Mouse (Mus musculus) spleen, adult 12 weeks (tissue): ENCODE results near the gene Ptprcap.
"Not testable (repeated sequence)": the region's sequence is repeated elsewhere in the genome, so short reads cannot be mapped to it uniquely, and the experiment has no call there.

ENCODE experiments used
- DNase-seq: peaks from one replicate; pipeline ENCODE4 v3.0.0; 2022; ENCODE audit warnings: low spot score

The Ptprcap gene

GRCm38 (mm10) chr19:4153232-4153654, at the start of gene Ptprcap:
Gene Ptprcap, plus strand, starts transcription at chr19:4153604.
- DNase-seq: no peak

- no peak for DNase-seq
These were observed 49.6 kb upstream of the Ptprcap start for GRCm38 (mm10) chr19:4103792-4104191.

- DNase-seq: no peak
These were observed 48.7 kb upstream of the Ptprcap start for GRCm38 (mm10) chr19:4104675-4105194.

GRCm38 (mm10) chr19:4106654-4107053, 46.8 kb upstream of the Ptprcap start:
- DNase-seq: no peak

- no peak for DNase-seq
These were observed 44.9 kb upstream of the Ptprcap start for GRCm38 (mm10) chr19:4108535-4108934.

DNA sequence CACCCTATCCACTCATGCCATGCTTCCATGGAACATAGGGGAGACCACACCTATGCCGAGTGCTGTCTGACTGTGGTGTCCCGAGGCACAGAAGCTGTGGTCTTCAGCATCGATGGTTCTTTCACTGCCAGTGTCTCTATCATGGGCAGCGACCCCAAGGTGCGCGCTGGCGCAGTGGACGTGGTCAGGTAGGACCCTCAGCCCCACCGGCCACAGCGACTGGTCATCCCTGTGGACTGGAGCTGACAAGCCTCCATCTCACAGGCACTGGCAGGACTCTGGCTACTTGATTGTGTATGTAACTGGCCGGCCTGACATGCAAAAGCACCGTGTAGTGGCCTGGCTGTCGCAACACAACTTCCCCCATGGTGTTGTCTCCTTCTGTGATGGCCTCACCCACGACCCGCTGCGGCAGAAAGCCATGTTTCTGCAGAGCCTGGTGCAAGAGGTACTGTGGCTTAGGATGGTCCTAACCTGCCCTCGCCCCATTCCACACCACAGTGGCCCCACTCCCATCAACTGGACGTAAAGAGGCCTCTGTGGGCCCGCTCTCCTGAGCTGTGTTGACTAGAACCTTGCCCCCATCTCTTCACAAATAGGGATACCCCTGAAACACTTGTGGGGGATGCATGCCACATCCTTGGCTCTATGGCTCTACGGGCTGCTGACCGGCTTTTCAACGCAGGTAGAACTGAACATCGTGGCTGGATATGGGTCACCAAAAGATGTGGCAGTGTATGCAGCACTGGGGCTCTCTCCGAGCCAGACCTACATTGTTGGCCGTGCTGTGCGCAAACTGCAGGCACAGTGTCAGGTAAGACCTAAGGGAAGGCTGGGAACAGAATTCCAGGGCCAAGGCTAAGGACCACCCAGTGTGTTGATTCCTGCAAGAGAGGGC, 41.1 kb upstream of the Ptprcap start:
- DNase-seq: no peak

- peak; percentile 85 for DNase-seq
These were observed 40.1 kb upstream of the Ptprcap start for GRCm38 (mm10) chr19:4113186-4113805.

DNA sequence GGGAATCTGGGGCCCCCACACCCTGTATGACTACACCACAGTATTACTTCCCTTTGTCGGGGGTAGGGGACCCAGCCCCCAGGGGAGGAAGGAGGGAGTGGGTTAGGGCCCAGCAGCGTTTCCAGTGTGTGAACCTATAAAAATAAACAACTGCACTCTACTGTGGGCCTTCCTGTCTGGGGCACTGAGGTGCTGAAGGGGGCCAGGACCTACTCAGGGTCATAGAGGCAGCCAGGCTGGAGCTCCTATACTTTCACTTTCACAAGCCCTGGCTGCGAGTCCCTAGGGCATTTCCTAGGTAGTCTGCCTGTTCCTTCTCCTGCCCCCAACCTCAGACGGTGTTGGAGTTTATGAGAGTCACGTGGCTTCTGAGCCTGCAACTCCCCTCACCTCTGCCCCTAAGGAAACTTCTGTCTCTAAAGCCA, 39.6 kb upstream of the Ptprcap start:
- peak; percentile 53 for DNase-seq

DNA sequence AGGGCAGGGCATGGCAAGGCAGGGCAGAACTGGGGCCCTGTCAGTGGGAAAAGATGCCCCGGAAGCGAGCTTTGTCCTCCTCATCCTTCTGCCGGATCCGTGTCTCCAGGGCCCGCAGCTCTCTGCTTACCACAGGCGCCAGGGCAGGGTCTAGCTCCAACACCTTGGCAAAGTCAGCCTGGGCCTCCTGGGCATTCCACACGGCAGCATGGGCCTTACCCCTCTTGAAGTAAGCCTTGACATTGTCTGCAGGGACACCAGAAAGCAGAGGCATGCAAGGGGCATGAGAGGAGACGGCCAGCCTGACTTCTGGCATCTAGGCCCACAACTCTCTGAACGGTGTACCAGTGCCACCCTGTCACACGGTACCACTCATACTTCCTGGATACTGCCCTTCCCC, 38.9 kb upstream of the Ptprcap start:
- DNase-seq: no peak

- no peak for DNase-seq
These were observed 38.3 kb upstream of the Ptprcap start for GRCm38 (mm10) chr19:4115144-4115543.

DNA sequence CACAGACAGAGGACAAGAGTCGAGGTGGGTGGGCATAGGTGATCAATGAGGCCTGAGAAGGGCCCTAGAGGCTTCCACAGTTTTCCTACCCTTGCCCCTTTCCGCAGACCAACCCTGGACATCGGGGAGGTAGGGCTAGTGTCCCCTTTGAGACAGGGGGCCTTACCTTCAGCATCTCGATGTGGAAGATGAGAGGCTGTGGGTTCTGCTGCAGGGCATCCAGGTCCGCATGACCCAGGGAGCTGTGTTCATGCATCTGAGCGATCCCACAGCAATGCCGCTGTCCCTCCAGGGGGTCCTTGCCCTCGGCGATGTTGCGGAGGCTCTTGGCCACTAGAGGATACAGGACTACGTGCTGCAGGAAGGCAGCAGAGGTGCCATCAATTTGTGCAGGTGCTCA, 37.6 kb upstream of the Ptprcap start:
- no peak for DNase-seq

DNA sequence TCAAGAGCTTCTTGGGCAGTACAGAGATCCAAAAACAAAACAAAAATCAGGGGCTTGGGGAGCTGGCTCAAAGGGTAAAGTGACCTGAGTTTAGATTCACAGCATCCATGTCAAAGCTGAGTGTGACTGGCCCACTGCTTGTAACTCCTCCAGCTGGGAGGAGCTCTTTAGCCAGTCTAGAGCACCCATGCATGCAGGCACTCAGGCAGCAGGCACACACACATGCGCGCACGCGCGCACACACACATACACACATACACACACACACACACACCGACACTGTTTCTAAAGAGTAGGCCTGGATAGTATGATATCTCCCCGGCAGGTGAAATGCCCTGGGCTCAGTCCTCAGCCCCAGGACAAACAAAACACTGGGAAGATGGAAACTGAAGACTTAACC, 36.4 kb upstream of the Ptprcap start:
- no peak for DNase-seq

- no peak for DNase-seq
These were observed 35.1 kb upstream of the Ptprcap start for GRCm38 (mm10) chr19:4118350-4118749.

DNA sequence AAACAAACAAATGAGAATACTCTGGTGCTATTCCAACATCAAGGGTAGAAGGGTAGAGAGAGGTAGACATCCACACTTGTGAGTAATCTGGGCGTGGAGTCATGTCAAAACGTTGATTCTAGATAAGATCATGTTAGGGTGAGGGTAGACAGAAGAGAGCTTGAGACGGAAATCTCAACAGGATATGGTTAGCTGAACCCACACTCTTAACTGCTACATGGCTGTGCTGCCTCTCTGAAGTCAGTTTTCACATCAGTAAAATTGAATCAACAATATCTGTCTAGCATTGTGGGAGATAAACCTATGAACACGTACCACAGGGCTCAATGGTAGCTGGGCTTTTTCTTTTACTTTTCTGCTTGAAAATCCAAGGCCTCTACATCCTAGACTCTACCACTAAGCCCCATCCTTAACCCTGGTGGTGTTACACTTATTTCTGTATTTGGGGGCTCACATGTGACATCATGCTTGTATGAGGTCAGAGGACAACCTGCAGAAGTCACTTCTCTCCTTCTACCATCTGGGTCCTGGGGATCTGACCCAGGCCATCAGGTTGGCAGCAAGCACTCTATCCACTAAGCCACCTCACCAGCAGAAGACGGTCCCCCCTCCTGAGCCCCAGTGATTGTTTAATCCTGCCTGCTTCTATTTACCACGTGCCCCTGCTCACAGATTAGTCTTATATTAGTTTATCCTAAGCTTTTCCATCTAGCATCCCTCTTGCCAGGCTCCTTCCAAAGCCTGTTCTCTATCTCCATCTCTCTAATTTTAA, 33.5 kb upstream of the Ptprcap start:
- DNase-seq: no peak

DNA sequence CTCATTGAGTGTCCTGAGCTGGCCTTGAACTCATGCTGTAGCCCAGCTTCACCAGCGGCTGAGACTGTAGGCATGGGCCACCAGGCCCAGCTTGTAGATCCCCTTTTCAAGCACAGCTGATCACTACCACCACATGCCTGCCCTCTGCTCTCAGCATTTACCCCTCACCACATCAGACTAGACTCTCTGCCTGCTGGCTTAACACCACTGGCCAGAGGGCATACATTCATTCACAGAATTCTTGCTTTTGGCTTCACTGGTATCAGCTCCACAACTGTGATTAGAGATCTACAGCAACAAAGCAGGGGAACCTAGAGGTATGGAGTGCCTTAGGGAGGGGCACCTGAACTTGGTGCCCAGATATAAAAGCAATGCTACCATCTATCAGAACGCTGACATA, 32.9 kb upstream of the Ptprcap start:
- no peak for DNase-seq

DNA sequence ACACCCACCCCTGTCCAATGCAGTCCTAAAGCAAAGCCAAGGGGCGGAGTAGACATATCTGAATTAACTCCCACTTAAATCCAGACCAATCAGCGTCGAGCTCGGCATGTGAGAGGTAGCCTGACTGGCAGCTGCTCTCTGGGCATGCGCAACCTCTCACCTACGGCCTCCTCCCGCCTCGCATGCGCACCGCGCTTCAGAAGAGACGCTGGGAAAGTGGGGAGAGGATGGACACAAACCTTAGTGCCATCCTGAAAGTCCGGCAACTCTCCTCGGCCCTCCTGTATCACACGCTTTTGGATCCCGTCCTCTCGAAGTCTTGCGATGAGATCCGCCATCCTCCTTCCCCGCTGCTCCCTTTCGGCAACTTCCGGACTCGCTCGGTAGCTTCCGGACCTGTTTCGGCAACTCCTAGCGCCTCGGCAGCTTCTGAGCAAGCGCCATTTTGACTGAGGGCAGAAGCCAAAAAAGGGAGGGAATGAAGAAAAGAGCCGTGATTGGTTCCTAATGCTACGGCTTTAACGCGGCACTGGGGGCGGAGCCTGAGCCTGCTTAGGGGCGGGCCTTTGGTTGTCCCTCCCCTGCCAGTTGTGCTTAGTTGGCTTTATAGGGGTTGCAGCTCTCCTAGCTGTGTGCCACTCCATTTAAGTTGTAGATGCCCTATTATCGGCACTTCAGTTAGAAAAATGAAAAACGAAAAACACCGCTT, 32.2 kb upstream of the Ptprcap start:
- peak; percentile 96 for DNase-seq

- DNase-seq: not testable (repeated sequence)
These were observed 31.5 kb upstream of the Ptprcap start for GRCm38 (mm10) chr19:4121896-4122295.

DNA sequence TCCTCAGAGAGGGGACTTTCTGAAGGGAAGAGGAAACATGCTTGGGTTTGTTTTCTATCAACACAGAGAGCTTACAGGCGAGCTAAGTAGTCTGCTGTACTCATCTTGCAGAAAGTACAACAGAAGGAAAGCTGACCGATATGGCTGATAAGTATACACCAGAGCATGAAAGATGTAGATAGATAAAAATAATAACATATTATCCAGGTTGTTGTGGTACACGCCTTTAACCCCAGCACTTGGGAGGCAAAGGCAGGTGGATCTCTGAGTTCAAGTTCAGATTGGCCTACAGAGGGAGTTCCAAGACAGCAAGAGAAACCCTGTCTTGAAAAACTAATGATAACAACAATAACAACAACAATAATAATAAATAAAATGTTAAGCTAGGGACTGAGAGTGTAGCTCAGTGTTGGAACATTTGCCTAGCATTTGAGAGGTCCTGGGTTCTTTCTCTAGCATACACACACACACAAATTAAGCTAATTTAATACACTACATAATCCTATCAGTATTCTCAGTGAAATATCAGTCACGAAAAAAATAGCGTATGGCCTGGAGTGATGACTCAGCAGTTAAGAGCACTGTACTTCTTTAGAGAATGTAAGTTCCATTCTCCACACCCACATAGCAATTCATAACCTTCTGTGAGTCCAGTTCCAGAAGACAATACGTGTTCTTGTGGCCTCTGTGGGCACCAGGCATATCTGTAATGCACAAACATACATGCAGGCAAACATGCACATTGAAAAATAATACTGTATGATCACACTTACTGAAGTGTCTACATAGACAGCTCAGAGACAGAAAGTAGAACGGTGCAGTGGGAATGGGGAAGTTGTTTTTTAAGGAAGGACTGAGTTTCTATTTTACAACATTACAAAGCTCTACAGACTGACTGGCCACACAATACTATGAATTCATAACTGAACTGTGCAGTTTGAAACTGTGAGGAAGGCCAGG, 30.7 kb upstream of the Ptprcap start:
- no peak for DNase-seq

DNA sequence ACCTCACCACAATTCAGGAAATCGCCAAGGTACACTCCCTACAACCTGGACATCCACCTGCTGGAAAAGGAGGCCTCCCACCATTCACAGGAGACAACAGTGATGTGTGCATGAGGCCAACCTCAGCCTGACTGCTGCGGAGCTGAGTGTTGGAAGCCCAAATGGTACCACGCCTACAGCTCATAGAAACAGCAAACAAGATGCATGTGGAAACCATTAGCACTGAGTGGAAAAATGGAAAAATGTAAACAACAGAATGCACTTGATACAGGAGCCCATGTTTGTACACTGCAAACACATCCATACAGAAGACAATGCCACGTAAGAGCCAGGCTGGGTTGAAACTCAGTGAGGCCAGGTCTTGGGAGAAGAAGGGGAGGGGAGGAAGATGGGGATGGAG, 29.0 kb upstream of the Ptprcap start:
- no peak for DNase-seq

- DNase-seq: not testable (repeated sequence)
These were observed 28.1 kb upstream of the Ptprcap start for GRCm38 (mm10) chr19:4125268-4125667.
